Mouse (Mus musculus) lung, postnatal 0 days (tissue): Measurements from ENCODE around the gene Ccl22.

Experiments
- CTCF ChIP-seq: IDR thresholded peaks from 2 replicates; pipeline ENCODE4 v1.5.1; 2016; ENCODE audit warnings: antibody characterized with exemption, mild to moderate bottlenecking
- EP300 ChIP-seq: IDR thresholded peaks from 2 replicates; pipeline ENCODE4 v1.6.1; 2016; ENCODE audit warnings: antibody characterized with exemption, mild to moderate bottlenecking, control low read depth

DNA sequence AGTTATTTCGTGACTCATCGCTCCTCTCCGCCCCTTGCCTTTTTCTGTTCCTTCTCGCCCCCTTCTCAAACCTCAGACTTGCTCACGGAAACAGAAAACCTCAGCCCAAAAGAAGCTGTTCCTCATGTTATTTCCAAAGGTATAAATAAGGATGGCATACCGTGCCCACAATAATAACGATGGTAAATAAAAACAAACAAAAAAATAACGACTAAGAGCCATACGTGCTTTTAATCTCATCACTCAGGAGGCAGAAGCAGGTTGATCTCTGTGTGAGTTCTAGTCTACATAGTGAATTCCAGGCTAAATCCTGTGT is 40.8 kb upstream of the Ccl22 start:
- TF ChIP-seq CTCF (no peak), EP300 (no peak)
